Mouse (Mus musculus): ENCODE results near the gene Fastkd1. TPM values are rescaled to one million over a fixed set of nuclear protein-coding genes. Genes with fewer than 3 reads are reported as not detected.
A peak's percentile ranks its signal among the peaks of the same experiment; 100 is the strongest.

Gene Fastkd1
- 17.4 and 18.7 TPM in 2 replicates for polyA plus RNA-seq (2014; fragmentation: Nextera tagmentation; extraction: Ambion mirVana)

- H3K4me2 ChIP-seq (ENCODE audit: low read depth, low read length), result peak within 1 kb of the TSS; percentile 64
- H3K9ac ChIP-seq (replicated peaks; ENCODE audit: low read length), result peak within 1 kb of the TSS; percentile 78
- H3K9me3 ChIP-seq (replicated peaks; ENCODE audit: control insufficient read depth, low read length), result no peaks in the 10 kb centered on the region
- H3K4me3 ChIP-seq (ENCODE audit: low read depth, low read length), result peak within 1 kb of the TSS; percentile 76
- H3K27ac ChIP-seq (replicated peaks; ENCODE audit: low read depth, low read length), result no peak within 1 kb of the TSS
- WGBS, result under 1% methylated on average over 39 of the region's 39 CpGs
- no peaks in the 10 kb centered on the region for H3K27me3 ChIP-seq (ENCODE audit: control insufficient read depth, insufficient read depth, low read length)
- no peaks in the 10 kb centered on the region for H3K4me1 ChIP-seq (ENCODE audit: control insufficient read depth, insufficient read depth, low read length)
- DNase-seq (ENCODE audit: low spot score) (peak; percentile 94), ATAC-seq (replicated peaks; ENCODE audit: insufficient number of reproducible peaks, low FRiP score, low TSS enrichment, low read depth) (peak; percentile 95)
- no peaks in the 10 kb centered on the region for H3K36me3 ChIP-seq (replicated peaks; ENCODE audit: control insufficient read depth, insufficient read depth, low read depth, low read length)
Measured at GRCm38 (mm10) chr2:69712981-69713625, at the start of gene Fastkd1. Fastkd1 (minus strand) TSS chr2:69713516.

- Histone ChIP-seq H3K9me3 (replicated peaks; ENCODE audit: control insufficient read depth, low read length) (no peaks in the 10 kb centered on the region), H3K27ac (replicated peaks; ENCODE audit: low read depth, low read length) (no peak overlapping the region), H3K27me3 (ENCODE audit: control insufficient read depth, insufficient read depth, low read length) (no peaks in the 10 kb centered on the region), H3K4me3 (ENCODE audit: low read depth, low read length) (no peak overlapping the region), H3K4me2 (ENCODE audit: low read depth, low read length) (no peak overlapping the region), H3K9ac (replicated peaks; ENCODE audit: low read length) (no peak overlapping the region), H3K36me3 (replicated peaks; ENCODE audit: control insufficient read depth, insufficient read depth, low read depth, low read length) (no peaks in the 10 kb centered on the region; the same call in 1 of the 2 replicates), H3K4me1 (ENCODE audit: control insufficient read depth, insufficient read depth, low read length) (no peaks in the 10 kb centered on the region)
- DNase-seq (ENCODE audit: low spot score), result no peak
- no peak for ATAC-seq (replicated peaks; ENCODE audit: insufficient number of reproducible peaks, low FRiP score, low TSS enrichment, low read depth)
- 77% methylated on average over 5 of the region's 5 CpGs for WGBS
Measured at GRCm38 (mm10) chr2:69760980-69761379, 47.7 kb upstream of the Fastkd1 start.

DNA sequence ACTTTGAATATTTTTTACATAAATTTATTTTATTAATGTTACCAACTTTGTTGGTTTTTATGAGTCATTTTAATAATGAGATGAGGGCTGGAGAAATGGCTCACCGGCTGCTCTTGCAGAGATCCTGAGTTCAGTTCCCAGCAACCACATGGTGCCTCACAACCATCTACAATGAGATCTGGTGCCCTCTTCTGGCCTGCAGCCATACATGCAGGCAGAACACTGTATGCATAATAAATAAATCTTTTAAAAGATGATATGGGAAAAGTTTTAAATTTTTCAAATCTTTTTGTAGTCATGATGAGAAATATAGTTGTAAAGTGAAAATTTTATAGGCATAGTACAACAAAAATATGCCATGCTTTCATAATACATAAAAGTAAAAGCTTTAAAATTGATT lies 31.8 kb upstream of the Fastkd1 start:
- H3K4me2 ChIP-seq (ENCODE audit: low read depth, low read length), result no peak overlapping the region
- DNase-seq (ENCODE audit: low spot score) (no peak), ATAC-seq (replicated peaks; ENCODE audit: insufficient number of reproducible peaks, low FRiP score, low TSS enrichment, low read depth) (no peak)
- H3K4me1 ChIP-seq (ENCODE audit: control insufficient read depth, insufficient read depth, low read length), result no peaks in the 10 kb centered on the region
- no peak overlapping the region for H3K4me3 ChIP-seq (ENCODE audit: low read depth, low read length)
- peaks cover 6% of the 10 kb centered on the region for H3K36me3 ChIP-seq (replicated peaks; ENCODE audit: control insufficient read depth, insufficient read depth, low read depth, low read length)
- WGBS, result 71% methylated on average over 1 of the region's 1 CpGs
- H3K27me3 ChIP-seq (ENCODE audit: control insufficient read depth, insufficient read depth, low read length), result no peaks in the 10 kb centered on the region
- no peak overlapping the region for H3K27ac ChIP-seq (replicated peaks; ENCODE audit: low read depth, low read length)
- no peaks in the 10 kb centered on the region for H3K9me3 ChIP-seq (replicated peaks; ENCODE audit: control insufficient read depth, low read length)
- no peak overlapping the region for H3K9ac ChIP-seq (replicated peaks; ENCODE audit: low read length)

- WGBS, result 2% methylated on average over 13 of the region's 13 CpGs
- Histone ChIP-seq H3K4me3 (ENCODE audit: low read depth, low read length) (peak overlapping the region; percentile 94), H3K36me3 (replicated peaks; ENCODE audit: control insufficient read depth, insufficient read depth, low read depth, low read length) (no peaks in the 10 kb centered on the region), H3K27ac (replicated peaks; ENCODE audit: low read depth, low read length) (peak overlapping the region; percentile 63; the same call in 1 of the 2 replicates), H3K9ac (replicated peaks; ENCODE audit: low read length) (peak overlapping the region; percentile 92), H3K4me2 (ENCODE audit: low read depth, low read length) (peak overlapping the region; percentile 43), H3K27me3 (ENCODE audit: control insufficient read depth, insufficient read depth, low read length) (no peaks in the 10 kb centered on the region), H3K9me3 (replicated peaks; ENCODE audit: control insufficient read depth, low read length) (no peaks in the 10 kb centered on the region), H3K4me1 (ENCODE audit: control insufficient read depth, insufficient read depth, low read length) (no peaks in the 10 kb centered on the region)
- DNase-seq (ENCODE audit: low spot score) (peak; percentile 11), ATAC-seq (replicated peaks; ENCODE audit: insufficient number of reproducible peaks, low FRiP score, low TSS enrichment, low read depth) (no peak)
Measured at GRCm38 (mm10) chr2:69723519-69723825, 10.2 kb upstream of the Fastkd1 start.

- under 1% methylated on average over 88 of the region's 91 CpGs for WGBS
- peak; percentile 92 for ATAC-seq (replicated peaks; ENCODE audit: insufficient number of reproducible peaks, low FRiP score, low TSS enrichment, low read depth)
Measured at GRCm38 (mm10) chr2:69722650-69723518, 9.6 kb upstream of the Fastkd1 start.

GRCm38 (mm10) chr2:69722273-69722649 lies 8.9 kb upstream of the Fastkd1 start, which contains the start of gene Ppig:
Ppig (plus strand) TSS chr2:69722545.
- 6% methylated on average over 12 of the region's 12 CpGs for WGBS
- Histone ChIP-seq H3K4me3 (ENCODE audit: low read depth, low read length) (peak within 1 kb of the TSS; percentile 94), H3K4me2 (ENCODE audit: low read depth, low read length) (peak within 1 kb of the TSS; percentile 43), H3K36me3 (replicated peaks; ENCODE audit: control insufficient read depth, insufficient read depth, low read depth, low read length) (no peaks in the 10 kb centered on the region), H3K4me1 (ENCODE audit: control insufficient read depth, insufficient read depth, low read length) (no peaks in the 10 kb centered on the region), H3K27me3 (ENCODE audit: control insufficient read depth, insufficient read depth, low read length) (no peaks in the 10 kb centered on the region), H3K9me3 (replicated peaks; ENCODE audit: control insufficient read depth, low read length) (no peaks in the 10 kb centered on the region), H3K9ac (replicated peaks; ENCODE audit: low read length) (peak within 1 kb of the TSS; percentile 92), H3K27ac (replicated peaks; ENCODE audit: low read depth, low read length) (peak within 1 kb of the TSS; percentile 63)
- peak; percentile 31 for ATAC-seq (replicated peaks; ENCODE audit: insufficient number of reproducible peaks, low FRiP score, low TSS enrichment, low read depth)
- no peak for DNase-seq (ENCODE audit: low spot score)

More at GRCm38 (mm10) chr2:69722650-69723518, 9.6 kb upstream of the Fastkd1 start:
- Histone ChIP-seq H3K9ac (replicated peaks; ENCODE audit: low read length) (peak overlapping the region; percentile 92), H3K27ac (replicated peaks; ENCODE audit: low read depth, low read length) (peak overlapping the region; percentile 63), H3K9me3 (replicated peaks; ENCODE audit: control insufficient read depth, low read length) (no peaks in the 10 kb centered on the region), H3K4me3 (ENCODE audit: low read depth, low read length) (peak overlapping the region; percentile 94), H3K4me2 (ENCODE audit: low read depth, low read length) (peak overlapping the region; percentile 43), H3K27me3 (ENCODE audit: control insufficient read depth, insufficient read depth, low read length) (no peaks in the 10 kb centered on the region), H3K36me3 (replicated peaks; ENCODE audit: control insufficient read depth, insufficient read depth, low read depth, low read length) (no peaks in the 10 kb centered on the region), H3K4me1 (ENCODE audit: control insufficient read depth, insufficient read depth, low read length) (no peaks in the 10 kb centered on the region)
- DNase-seq (ENCODE audit: low spot score), result peak; percentile 97

DNA sequence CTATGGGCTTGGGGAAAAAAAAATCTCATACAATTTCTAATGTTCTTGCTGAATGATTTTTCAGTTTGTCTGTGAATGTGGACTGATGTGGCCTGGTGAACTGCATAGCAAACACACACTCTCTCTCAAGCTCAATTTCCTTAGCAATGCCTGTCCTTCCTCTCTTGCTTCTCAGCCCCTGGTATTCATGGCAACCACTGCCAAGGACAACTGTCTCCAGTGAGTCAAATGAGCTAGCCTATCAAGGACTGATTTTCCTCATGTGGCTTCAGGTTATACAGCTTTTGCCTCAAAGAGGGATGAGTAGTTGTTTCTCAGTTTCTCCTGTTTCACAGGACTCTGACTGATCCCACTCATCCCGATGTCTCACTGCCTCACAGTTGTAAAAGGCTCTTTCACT lies 5.8 kb upstream of the Fastkd1 start:
- H3K27me3 ChIP-seq (ENCODE audit: control insufficient read depth, insufficient read depth, low read length), result no peaks in the 10 kb centered on the region
- no peak overlapping the region for H3K4me3 ChIP-seq (ENCODE audit: low read depth, low read length)
- H3K4me2 ChIP-seq (ENCODE audit: low read depth, low read length), result no peak overlapping the region
- no peak overlapping the region for H3K27ac ChIP-seq (replicated peaks; ENCODE audit: low read depth, low read length)
- no peaks in the 10 kb centered on the region for H3K4me1 ChIP-seq (ENCODE audit: control insufficient read depth, insufficient read depth, low read length)
- H3K9ac ChIP-seq (replicated peaks; ENCODE audit: low read length), result no peak overlapping the region
- no peaks in the 10 kb centered on the region for H3K36me3 ChIP-seq (replicated peaks; ENCODE audit: control insufficient read depth, insufficient read depth, low read depth, low read length)
- ATAC-seq (replicated peaks; ENCODE audit: insufficient number of reproducible peaks, low FRiP score, low TSS enrichment, low read depth), result no peak
- no peak for DNase-seq (ENCODE audit: low spot score)
- 79% methylated on average over 1 of the region's 1 CpGs for WGBS
- H3K9me3 ChIP-seq (replicated peaks; ENCODE audit: control insufficient read depth, low read length), result no peaks in the 10 kb centered on the region

DNA sequence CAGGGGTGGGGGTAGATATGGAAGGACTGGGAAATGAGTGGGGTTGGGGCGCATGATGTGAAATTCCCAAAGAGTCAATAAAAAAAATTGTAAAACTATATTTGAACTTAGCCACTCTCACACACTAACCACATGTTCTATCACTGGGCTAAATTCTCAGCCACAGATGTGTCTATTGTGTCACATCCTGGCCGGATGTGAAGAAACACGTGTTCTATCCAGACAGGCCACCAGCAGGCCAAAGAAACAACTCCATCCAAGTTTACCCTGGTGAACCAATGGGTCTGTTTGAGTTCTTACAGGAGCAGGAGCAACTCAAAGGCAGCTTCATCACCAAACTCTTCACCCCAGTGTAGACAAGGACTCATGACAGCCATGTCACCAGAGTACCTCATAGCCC lies 3.2 kb upstream of the Fastkd1 start:
- Histone ChIP-seq H3K9ac (replicated peaks; ENCODE audit: low read length) (no peak overlapping the region), H3K36me3 (replicated peaks; ENCODE audit: control insufficient read depth, insufficient read depth, low read depth, low read length) (no peaks in the 10 kb centered on the region), H3K4me2 (ENCODE audit: low read depth, low read length) (no peak overlapping the region), H3K4me3 (ENCODE audit: low read depth, low read length) (no peak overlapping the region), H3K27ac (replicated peaks; ENCODE audit: low read depth, low read length) (no peak overlapping the region), H3K4me1 (ENCODE audit: control insufficient read depth, insufficient read depth, low read length) (no peaks in the 10 kb centered on the region), H3K27me3 (ENCODE audit: control insufficient read depth, insufficient read depth, low read length) (no peaks in the 10 kb centered on the region), H3K9me3 (replicated peaks; ENCODE audit: control insufficient read depth, low read length) (no peaks in the 10 kb centered on the region)
- WGBS, result 80% methylated on average over 3 of the region's 3 CpGs
- no peak for ATAC-seq (replicated peaks; ENCODE audit: insufficient number of reproducible peaks, low FRiP score, low TSS enrichment, low read depth)
- DNase-seq (ENCODE audit: low spot score), result no peak

Measured in embryonic facial prominence, embryonic 11.5 days (tissue).